Mouse (Mus musculus) spleen, embryonic (tissue): ENCODE results near the gene Fnip2.

ENCODE experiments used
- CTCF ChIA-PET: fragments of 350-600 bp; sonication (Branson Sonifier 250); formaldehyde crosslinking; loops from one replicate; lab custom pipeline; 2022; lab: Charles Lee

Fnip2 gene

GRCm38 (mm10) chr3:79425441-79425840 lies 142.2 kb downstream of the Fnip2 start:
- CTCF ChIA-PET, result interaction anchor here (0.7 kb wide), 1 partner anchor 111 kb away, joined by 3 read pairs; no protein-coding TSS in a partner anchor

- CTCF ChIA-PET, result no interaction called here
Measured at GRCm38 (mm10) chr3:79418921-79419320, 148.7 kb downstream of the Fnip2 start.

GRCm38 (mm10) chr3:79416944-79417680 lies 150.5 kb downstream of the Fnip2 start:
- CTCF ChIA-PET, result no interaction called here

- CTCF ChIA-PET, result no interaction called here
Measured at GRCm38 (mm10) chr3:79415929-79416328, 151.7 kb downstream of the Fnip2 start.

- CTCF ChIA-PET, result no interaction called here
Measured at GRCm38 (mm10) chr3:79415081-79415480, 152.5 kb downstream of the Fnip2 start.

GRCm38 (mm10) chr3:79413492-79413891 lies 154.1 kb downstream of the Fnip2 start:
- CTCF ChIA-PET, result no interaction called here

GRCm38 (mm10) chr3:79411666-79412065 lies 155.9 kb downstream of the Fnip2 start:
- CTCF ChIA-PET, result no interaction called here

- CTCF ChIA-PET, result no interaction called here
Measured at GRCm38 (mm10) chr3:79410629-79410995, 157.0 kb downstream of the Fnip2 start.

GRCm38 (mm10) chr3:79409927-79410628 lies 157.5 kb downstream of the Fnip2 start:
- CTCF ChIA-PET, result no interaction called here

- CTCF ChIA-PET, result no interaction called here
Measured at GRCm38 (mm10) chr3:79408546-79408945, 159.1 kb downstream of the Fnip2 start.
